In the genomic region with DNA sequence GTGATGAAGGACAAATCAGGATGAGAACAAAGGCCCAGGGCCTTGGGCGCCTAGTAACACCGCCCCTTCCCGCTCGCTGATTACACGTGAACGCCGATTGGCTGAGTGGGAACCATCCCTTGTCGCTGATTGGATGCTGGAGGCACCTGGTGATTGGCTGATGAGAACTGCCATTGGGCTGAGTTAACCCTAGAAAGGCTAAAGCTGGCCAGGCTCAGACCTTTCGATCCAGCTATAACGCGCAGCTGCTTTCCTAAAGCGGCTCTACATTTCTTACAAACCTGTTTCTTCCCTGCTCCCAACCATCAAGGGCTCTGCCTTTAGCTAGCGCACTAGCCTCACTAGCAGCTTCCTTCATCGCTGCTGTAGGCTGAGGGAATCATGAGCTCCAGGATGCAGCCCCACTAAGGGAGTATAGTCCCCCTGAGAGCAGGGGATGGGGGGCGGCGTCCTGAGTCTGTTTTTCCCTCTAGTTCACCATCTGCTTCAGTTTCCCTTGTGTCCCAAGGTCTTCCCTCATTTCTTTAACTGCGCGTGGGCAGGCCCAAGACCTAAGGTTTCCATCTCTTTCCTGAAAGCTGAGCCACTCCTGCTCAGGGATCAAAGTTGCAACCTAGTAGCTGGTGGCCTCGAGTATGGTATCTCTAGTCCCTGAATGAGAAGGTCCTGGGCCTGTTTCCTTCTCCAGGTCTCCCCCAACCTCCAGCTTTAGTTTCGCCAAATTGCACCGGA, we compare ENCODE assay signal across 8 mouse cellular contexts. TPM values are rescaled to one million over a fixed set of nuclear protein-coding genes. Genes with fewer than 3 reads are reported as not detected.
A peak's percentile ranks its signal among the peaks of the same experiment; 100 is the strongest.
DNase-seq lines count a peak whose midpoint lies in the region; ATAC-seq and TF ChIP-seq lines count a peak whose summit lies in the region.

No protein-coding gene starts in this region.

- peak overlapping the region; percentile 79 for H3K9ac ChIP-seq in hindbrain, postnatal 0 days (replicated peaks; ENCODE audit: low read length)

- H3K4me3 ChIP-seq in gastrocnemius, adult 2 months, result peak overlapping the region; percentile 92
- H3K4me3 ChIP-seq in hindbrain, postnatal 0 days (ENCODE audit: low read length), result peak overlapping the region; percentile 81
- H3K4me3 ChIP-seq in left cerebral cortex, adult 2 months, result peak overlapping the region; percentile 96

- peak; percentile 86 for ATAC-seq in common myeloid progenitor, adult 5-6 weeks (replicated peaks; ENCODE audit: low read depth, poor library complexity, severe bottlenecking)
- peak; percentile 96 for ATAC-seq in hindbrain, postnatal 0 days
- ATAC-seq in megakaryocyte, adult 5-6 weeks (ENCODE audit: poor library complexity, severe bottlenecking), result peak; percentile 82

- under 1% methylated on average over 21 of the region's 21 CpGs for WGBS in hindbrain, postnatal 0 days

- no peaks in the 10 kb centered on the region for H3K9me3 ChIP-seq in hindbrain, postnatal 0 days (ENCODE audit: low read length)

- TF ChIP-seq CTCF in gastrocnemius, adult 2 months (IDR thresholded peaks at IDR 0.05), result no peak
- no peak for TF ChIP-seq CTCF in hindbrain, postnatal 0 days (IDR thresholded peaks at IDR 0.05; ENCODE audit: low read depth)
- TF ChIP-seq CTCF in left cerebral cortex, adult 2 months (IDR thresholded peaks at IDR 0.05), result no peak

- H3K4me1 ChIP-seq in hindbrain, postnatal 0 days (ENCODE audit: insufficient read depth, low read length), result peaks cover 14% of the 10 kb centered on the region

- intact Hi-C loops in gastrocnemius, adult 2 months (cut with DNase I), result no loop called here
- intact Hi-C loops in left cerebral cortex, adult 2 months (cut with DNase I), result loop anchor here (1.0 kb wide), 1 partner anchor 49 kb away; the partner anchor contains the start of gene Yju2

- peak overlapping the region; percentile 99 for H3K4me2 ChIP-seq in hindbrain, postnatal 0 days (ENCODE audit: low read depth, low read length)

- peaks cover 16% of the 10 kb centered on the region; the same call in 1 of the 2 replicates for H3K36me3 ChIP-seq in hindbrain, postnatal 0 days (ENCODE audit: insufficient read depth, low read length)

- H3K27me3 ChIP-seq in hindbrain, postnatal 0 days (ENCODE audit: insufficient read depth, low read length), result no peaks in the 10 kb centered on the region

- H3K27ac ChIP-seq in gastrocnemius, adult 2 months, result peak overlapping the region; percentile 91
- H3K27ac ChIP-seq in hindbrain, postnatal 0 days, result peak overlapping the region; percentile 92
- peak overlapping the region; percentile 95 for H3K27ac ChIP-seq in left cerebral cortex, adult 2 months

- DNase-seq in ZHBTc4 (ENCODE audit: low read depth, low spot score), result peak; percentile 98
- DNase-seq in gastrocnemius, adult 2 months, result peak; percentile 94
- peak; percentile 98 for DNase-seq in hindbrain, postnatal 0 days (ENCODE audit: low spot score)
- DNase-seq in left cerebral cortex, adult 2 months (ENCODE audit: extremely low spot score in 1 of 2, low spot score in 2 of 2), result peak; percentile 88 to 92
- DNase-seq in right cerebral cortex, adult 2 months (ENCODE audit: low spot score in 2 of 2), result peak; percentile 95
- peak; percentile 93 for DNase-seq in urinary bladder, postnatal 14 days (ENCODE audit: low spot score)

RNA-seq across cellular contexts. Expression of gene Mpnd, which starts 3.0 kb away (rescaled TPM):
- total RNA-seq in common myeloid progenitor, adult 5-6 weeks (2017), result 33.4 and 70.7 TPM in 2 replicates
- 10 to 100 TPM; 41.2 to 41.6 TPM for total RNA-seq in gastrocnemius, adult 2 months (2021)
- total RNA-seq in hindbrain, postnatal 0 days (2014; rRNA removed), result 185 and 186 TPM in 2 replicates
- 106 and 107 TPM in 2 replicates for polyA plus RNA-seq in hindbrain, postnatal 0 days (2015; fragmentation: Nextera tagmentation; extraction: Ambion mirVana)
- 10 to 100 TPM; 90.8 to 91.2 TPM for total RNA-seq in left cerebral cortex, adult 2 months (2021)
- 23.2 and 28.6 TPM in 2 replicates for total RNA-seq in megakaryocyte, adult 5-6 weeks (2015)
- 95.5 and 112 TPM in 2 replicates for total RNA-seq in megakaryocyte, adult 5-6 weeks (2017)

RNA-seq across cellular contexts. Expression of gene Stap2, which starts 3.1 kb away (rescaled TPM):
- 0.53 TPM in 1 of 2 replicates, not detected in the other for total RNA-seq in common myeloid progenitor, adult 5-6 weeks (2017)
- total RNA-seq in gastrocnemius, adult 2 months (2021), result 1 to 10 TPM; 2.6 to 3.1 TPM
- 5.4 and 5.9 TPM in 2 replicates for total RNA-seq in hindbrain, postnatal 0 days (2014; rRNA removed)
- 4.3 and 4.6 TPM in 2 replicates for polyA plus RNA-seq in hindbrain, postnatal 0 days (2015; fragmentation: Nextera tagmentation; extraction: Ambion mirVana)
- total RNA-seq in left cerebral cortex, adult 2 months (2021), result 1 to 10 TPM; 2.5 to 3.1 TPM
- 0.25 and 0.62 TPM in 2 replicates for total RNA-seq in megakaryocyte, adult 5-6 weeks (2015)
- 0.22 and 0.24 TPM in 2 replicates for total RNA-seq in megakaryocyte, adult 5-6 weeks (2017)

RNA-seq across cellular contexts. Expression of gene Fsd1, which starts 22.2 kb away (rescaled TPM):
- total RNA-seq in common myeloid progenitor, adult 5-6 weeks (2017), result not detected in 2 replicates
- total RNA-seq in gastrocnemius, adult 2 months (2021), result not detected
- total RNA-seq in hindbrain, postnatal 0 days (2014; rRNA removed), result 136 and 140 TPM in 2 replicates
- 178 and 193 TPM in 2 replicates for polyA plus RNA-seq in hindbrain, postnatal 0 days (2015; fragmentation: Nextera tagmentation; extraction: Ambion mirVana)
- 10 to 100 TPM; 88.7 to 90.6 TPM for total RNA-seq in left cerebral cortex, adult 2 months (2021)
- not detected in 2 replicates for total RNA-seq in megakaryocyte, adult 5-6 weeks (2015)
- total RNA-seq in megakaryocyte, adult 5-6 weeks (2017), result not detected in 2 replicates

RNA-seq across cellular contexts. Expression of gene Sh3gl1, which starts 27.9 kb away (rescaled TPM):
- 27.9 and 30.1 TPM in 2 replicates for total RNA-seq in common myeloid progenitor, adult 5-6 weeks (2017)
- total RNA-seq in gastrocnemius, adult 2 months (2021), result 1 to 10 TPM; 8.7 to 9.5 TPM
- total RNA-seq in hindbrain, postnatal 0 days (2014; rRNA removed), result 76.0 and 79.5 TPM in 2 replicates
- 84.5 and 87.6 TPM in 2 replicates for polyA plus RNA-seq in hindbrain, postnatal 0 days (2015; fragmentation: Nextera tagmentation; extraction: Ambion mirVana)
- total RNA-seq in left cerebral cortex, adult 2 months (2021), result 10 to 100 TPM; 38.9 to 43.2 TPM
- total RNA-seq in megakaryocyte, adult 5-6 weeks (2015), result 21.7 and 22.3 TPM in 2 replicates
- total RNA-seq in megakaryocyte, adult 5-6 weeks (2017), result 28.4 and 35.0 TPM in 2 replicates

RNA-seq across cellular contexts. Expression of gene Chaf1a, which starts 31.7 kb away (rescaled TPM):
- 33.6 and 35.6 TPM in 2 replicates for total RNA-seq in common myeloid progenitor, adult 5-6 weeks (2017)
- total RNA-seq in gastrocnemius, adult 2 months (2021), result under 1 TPM; 0.46 to 0.59 TPM
- 5.8 and 6.1 TPM in 2 replicates for total RNA-seq in hindbrain, postnatal 0 days (2014; rRNA removed)
- 4.5 and 5.3 TPM in 2 replicates for polyA plus RNA-seq in hindbrain, postnatal 0 days (2015; fragmentation: Nextera tagmentation; extraction: Ambion mirVana)
- 1 to 10 TPM; 1.6 to 2.0 TPM for total RNA-seq in left cerebral cortex, adult 2 months (2021)
- total RNA-seq in megakaryocyte, adult 5-6 weeks (2015), result 8.1 and 9.6 TPM in 2 replicates
- total RNA-seq in megakaryocyte, adult 5-6 weeks (2017), result 18.3 and 22.2 TPM in 2 replicates

Comparison
In these comparisons a context has a peak if more than half of its experiments do, and no peak if none do; other contexts are left out.
1. Peak in every context shown above with its lines: DNase-seq, ATAC-seq, H3K4me3 ChIP-seq and H3K27ac ChIP-seq.
2. RNA of gene Fsd1, which starts 22.2 kb away (total RNA-seq): 136 to 140 TPM in hindbrain, postnatal 0 days and 88.7 to 90.6 TPM in left cerebral cortex, adult 2 months; not detected in gastrocnemius, adult 2 months, not detected in common myeloid progenitor, adult 5-6 weeks and not detected in megakaryocyte, adult 5-6 weeks; every median in the first group is over 10 times any median in the second.